Mouse (Mus musculus) small intestine, adult 2 months (tissue): ENCODE measurements around the gene Rspo4. TPM values are rescaled to one million over a fixed set of nuclear protein-coding genes. Genes with fewer than 3 reads are reported as not detected.

ENCODE experiments used
- H3K27ac ChIP-seq: fragments of 200-500 bp; 2 replicates; pipeline ENCODE4 v1.5.1; 2012; ENCODE audit warnings: low read depth, low read length, control low read depth, inconsistent platforms; ENCODE audit not compliant: insufficient read depth
- H3K27me3 ChIP-seq: fragments of 200-500 bp; 2 replicates; pipeline ENCODE4 v1.6.1; 2012; ENCODE audit warnings: mild to moderate bottlenecking, moderate library complexity, low read length, inconsistent platforms; ENCODE audit not compliant: control insufficient read depth, insufficient read depth
- H3K36me3 ChIP-seq: fragments of 200-500 bp; 2 replicates; pipeline ENCODE4 v1.6.1; 2012; ENCODE audit warnings: mild to moderate bottlenecking, low read length, control low read depth, inconsistent platforms; ENCODE audit not compliant: control insufficient read depth, insufficient read depth
- H3K4me1 ChIP-seq: fragments of 200-500 bp; 2 replicates; pipeline ENCODE4 v1.6.1; 2012; ENCODE audit warnings: low read length, inconsistent platforms, mixed read lengths; ENCODE audit not compliant: control insufficient read depth, insufficient read depth, insufficient read length
- H3K4me3 ChIP-seq: fragments of 200-500 bp; 2 replicates; pipeline ENCODE4 v1.5.1; 2012; ENCODE audit warnings: low read depth, mild to moderate bottlenecking, control low read depth, inconsistent platforms, low read length, moderate library complexity
- CTCF ChIP-seq: fragments of 200-500 bp; IDR thresholded peaks from 2 replicates; pipeline ENCODE4 v1.5.1; 2012; ENCODE audit warnings: low read depth, mild to moderate bottlenecking, control low read depth, inconsistent platforms, low read length, moderate library complexity, mixed read lengths; ENCODE audit not compliant: insufficient replicate concordance, insufficient read length; ENCODE audit errors: extremely low read depth
- POLR2A ChIP-seq: fragments of 200-500 bp; IDR thresholded peaks from 2 replicates; pipeline ENCODE4 v1.6.1; 2012; ENCODE audit warnings: low read depth, mild to moderate bottlenecking, control low read depth, inconsistent platforms, low read length, moderate library complexity
- WGBS: fragments of 180-500 bp; shearing (Covaris S2); methylation state at CpG from one replicate; pipeline ENCODE4 v1.1.7; 2018; 5-methylcytosine and 5-hydroxymethylcytosine counted together
- polyA plus RNA-seq: library from polyadenylated mRNA; depleted of rRNA; stranded (reverse); fragments of >200 nt; gene quantifications from 2 replicates; pipeline ENCODE4 v1.2.3, GENCODE M21; 2012

Rspo4 gene
- polyA plus RNA-seq, 1 experiment, result 0.04 TPM

GRCm38 (mm10) chr2:151898106-151898505 lies 55.4 kb downstream of the Rspo4 start:
- Histone ChIP-seq H3K36me3 (no peaks in the 10 kb centered on the region), H3K27me3 (no peaks in the 10 kb centered on the region), H3K4me3 (no peak overlapping the region), H3K4me1 (no peaks in the 10 kb centered on the region), H3K27ac (no peak overlapping the region)
- 63% methylated on average over 1 of the region's 1 CpGs for WGBS
- TF ChIP-seq POLR2A (no peak), CTCF (no peak)

- Histone ChIP-seq H3K4me3 (no peak overlapping the region), H3K27me3 (no peaks in the 10 kb centered on the region), H3K27ac (no peak overlapping the region), H3K4me1 (no peaks in the 10 kb centered on the region), H3K36me3 (no peaks in the 10 kb centered on the region)
- WGBS, result 23% methylated on average over 4 of the region's 4 CpGs
- TF ChIP-seq POLR2A (no peak), CTCF (no peak)
Observed at GRCm38 (mm10) chr2:151900845-151901244, 58.1 kb downstream of the Rspo4 start.

- TF ChIP-seq POLR2A (no peak), CTCF (no peak)
- Histone ChIP-seq H3K36me3 (no peaks in the 10 kb centered on the region), H3K27ac (no peak overlapping the region), H3K27me3 (no peaks in the 10 kb centered on the region), H3K4me1 (no peaks in the 10 kb centered on the region), H3K4me3 (no peak overlapping the region)
- 84% methylated on average over 6 of the region's 6 CpGs for WGBS
Observed at GRCm38 (mm10) chr2:151903267-151903666, 60.5 kb downstream of the Rspo4 start.

DNA sequence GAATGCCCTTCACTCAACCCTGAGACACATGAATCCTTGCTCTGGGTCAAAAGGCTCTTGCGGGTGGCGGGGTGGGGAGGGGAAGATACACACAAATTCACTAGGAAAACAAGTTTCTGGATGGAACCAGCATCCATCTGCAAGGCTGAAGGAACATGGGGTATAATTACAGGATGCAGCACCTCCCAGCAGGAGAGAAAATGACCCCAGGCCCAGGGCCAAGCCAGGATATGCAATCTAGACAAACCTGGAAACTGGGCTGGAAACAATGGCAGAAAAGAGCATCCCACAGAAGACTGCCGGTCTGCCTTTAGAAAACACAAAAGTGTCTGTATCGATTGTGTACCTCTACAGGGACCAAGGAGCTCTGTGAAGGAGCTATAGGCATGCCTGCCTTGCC lies 61.2 kb downstream of the Rspo4 start:
- Histone ChIP-seq H3K27ac (no peak overlapping the region), H3K36me3 (no peaks in the 10 kb centered on the region), H3K4me1 (no peaks in the 10 kb centered on the region), H3K4me3 (no peak overlapping the region), H3K27me3 (no peaks in the 10 kb centered on the region)
- WGBS, result 69% methylated on average over 4 of the region's 4 CpGs
- no peak for TF ChIP-seq POLR2A
- TF ChIP-seq CTCF, result no peak

DNA sequence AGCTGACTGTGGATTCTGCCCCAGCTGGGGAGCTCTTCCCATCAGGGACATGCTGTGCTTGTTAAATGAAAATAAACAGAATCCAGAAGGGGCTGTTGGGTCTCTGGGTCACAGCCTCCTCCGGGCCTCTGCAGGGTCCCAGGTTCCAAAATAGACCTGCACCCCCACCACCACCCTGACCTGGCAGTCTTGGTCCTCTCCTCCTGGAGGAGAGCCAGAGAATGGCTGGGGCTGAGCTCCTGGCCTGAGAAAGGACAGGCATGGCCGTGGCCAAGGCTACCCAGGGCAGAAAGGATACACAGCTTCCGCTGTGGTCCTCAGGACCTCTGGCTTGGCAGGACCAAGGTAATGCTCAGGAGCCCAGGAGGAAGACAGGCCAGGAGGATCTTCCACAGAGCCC lies 61.9 kb downstream of the Rspo4 start:
- no peaks in the 10 kb centered on the region for H3K27me3 ChIP-seq
- TF ChIP-seq CTCF, result no peak
- TF ChIP-seq POLR2A, result no peak
- H3K36me3 ChIP-seq, result no peaks in the 10 kb centered on the region
- no peak overlapping the region for H3K27ac ChIP-seq
- H3K4me3 ChIP-seq, result no peak overlapping the region
- H3K4me1 ChIP-seq, result no peaks in the 10 kb centered on the region
- WGBS, result 52% methylated on average over 3 of the region's 3 CpGs

- no peaks in the 10 kb centered on the region for H3K27me3 ChIP-seq
- H3K27ac ChIP-seq, result no peak overlapping the region
- H3K36me3 ChIP-seq, result no peaks in the 10 kb centered on the region
- WGBS, result 54% methylated on average over 2 of the region's 2 CpGs
- H3K4me1 ChIP-seq, result no peaks in the 10 kb centered on the region; the same call in 1 of the 2 replicates
- TF ChIP-seq CTCF (no peak), POLR2A (no peak)
- H3K4me3 ChIP-seq, result no peak overlapping the region
Observed at GRCm38 (mm10) chr2:151907020-151907419, 64.3 kb downstream of the Rspo4 start.

- Histone ChIP-seq H3K27me3 (no peaks in the 10 kb centered on the region), H3K36me3 (no peaks in the 10 kb centered on the region), H3K4me1 (no peaks in the 10 kb centered on the region; the same call in 1 of the 2 replicates), H3K27ac (no peak overlapping the region), H3K4me3 (no peak overlapping the region)
- TF ChIP-seq CTCF (no peak), POLR2A (no peak)
- 66% methylated on average over 3 of the region's 3 CpGs for WGBS
Observed at GRCm38 (mm10) chr2:151909386-151909785, 66.7 kb downstream of the Rspo4 start.

DNA sequence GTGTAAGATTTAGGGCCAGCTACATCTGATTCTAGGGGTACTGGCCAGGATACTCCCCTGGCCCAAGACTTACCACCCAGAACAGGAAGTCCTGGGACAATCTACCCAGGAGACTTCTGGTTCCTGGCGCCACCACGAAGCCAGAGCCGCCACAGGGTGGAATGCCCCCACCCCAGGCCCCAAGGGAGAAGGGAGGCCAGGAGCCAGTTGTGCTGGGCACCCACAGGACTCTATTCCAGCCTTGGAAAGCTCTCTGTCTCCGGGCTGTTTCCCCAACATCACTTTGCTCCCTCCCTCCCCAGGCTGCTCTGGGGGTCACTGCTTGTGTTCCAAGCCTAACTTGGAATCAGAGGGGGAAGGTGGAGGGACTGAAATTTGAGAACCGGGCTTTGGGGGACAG lies 67.8 kb downstream of the Rspo4 start:
- no peak for TF ChIP-seq POLR2A
- TF ChIP-seq CTCF, result no peak
- 46% methylated on average over 5 of the region's 5 CpGs for WGBS
- no peaks in the 10 kb centered on the region for H3K36me3 ChIP-seq
- H3K4me3 ChIP-seq, result no peak overlapping the region
- H3K27me3 ChIP-seq, result no peaks in the 10 kb centered on the region
- H3K4me1 ChIP-seq, result no peaks in the 10 kb centered on the region; the same call in 1 of the 2 replicates
- no peak overlapping the region for H3K27ac ChIP-seq
